Mouse (Mus musculus) spleen, adult 18-20 months (tissue): Measurements from ENCODE around the gene Tmem101.
"Not testable (repeated sequence)": the region's sequence is repeated elsewhere in the genome, so short reads cannot be mapped to it uniquely, and the experiment has no call there.

Experiments used
- DNase-seq, 2 experiments: peaks; one replicate each; pipeline ENCODE4 v3.0.0; 2022; ENCODE audit warnings: mixed read lengths in 2 of 2

Gene Tmem101

DNA sequence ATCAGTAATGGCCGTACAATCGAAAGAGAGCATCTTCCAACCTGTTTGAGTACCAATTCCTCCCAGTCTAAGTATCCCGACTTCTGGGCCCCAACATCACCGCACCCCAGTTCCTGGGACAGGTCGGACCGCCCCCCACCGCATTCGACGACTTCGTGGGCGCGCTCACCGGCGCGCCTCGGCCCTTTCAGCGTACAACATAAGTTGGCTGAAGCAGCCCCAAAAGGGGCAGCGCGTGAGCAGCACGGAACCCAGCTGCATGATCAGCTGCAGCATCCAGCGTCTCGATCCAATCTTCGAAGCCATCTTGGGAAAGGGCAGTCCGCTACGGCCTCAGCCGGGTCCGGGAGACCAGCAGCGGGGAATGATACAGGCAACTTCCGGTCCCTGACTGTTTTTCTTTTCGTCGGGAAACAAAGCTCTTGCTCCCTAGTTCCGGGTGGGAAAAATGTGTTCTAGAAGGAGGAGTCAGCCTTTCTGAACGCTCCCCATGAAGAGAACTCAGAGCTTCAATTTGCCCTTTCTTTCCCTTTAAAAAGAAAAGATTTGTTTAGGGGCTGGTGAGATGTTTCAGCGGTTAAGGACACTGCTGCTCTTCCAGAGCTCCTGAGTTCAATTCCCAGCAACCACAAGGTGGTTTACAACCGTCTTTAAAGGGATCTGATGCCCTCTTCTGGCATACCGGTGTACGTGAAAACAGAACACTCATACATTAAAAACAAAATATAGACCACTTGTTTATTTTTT lies at the start of gene Tmem101:
Gene Tmem101 (minus strand): TSS at position 366 of the 747 bp plus-strand sequence.
- DNase-seq: peak; percentile 66 to 80

GRCm38 (mm10) chr11:102201408-102201821 lies 45.2 kb upstream of the Tmem101 start:
- no peak for DNase-seq

- DNase-seq: no peak
Observed at GRCm38 (mm10) chr11:102199856-102200255, 43.7 kb upstream of the Tmem101 start.

DNA sequence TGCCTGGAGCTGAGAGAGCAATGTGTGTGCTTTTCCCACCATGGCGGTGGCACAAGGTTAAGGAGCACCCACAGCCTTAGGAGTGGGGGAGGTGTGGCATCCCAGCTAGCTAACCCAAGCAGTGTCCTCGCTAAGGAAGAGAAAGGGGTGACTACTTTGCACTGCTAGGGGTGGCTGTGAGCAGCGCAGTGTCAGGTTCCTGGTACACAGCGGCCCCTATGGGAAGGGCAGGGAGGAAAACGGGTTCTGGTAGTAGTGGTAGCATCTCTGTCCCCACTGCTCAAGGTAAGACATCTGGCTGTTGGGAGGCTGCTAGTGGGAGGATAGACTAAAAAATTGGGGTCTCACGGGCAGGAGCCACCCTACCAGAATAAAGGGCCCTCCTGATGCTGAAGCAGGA lies 42.0 kb upstream of the Tmem101 start:
- no peak for DNase-seq

- DNase-seq: no peak
Observed at GRCm38 (mm10) chr11:102196018-102196797, 40.0 kb upstream of the Tmem101 start.

- no peak for DNase-seq
Observed at GRCm38 (mm10) chr11:102193657-102194440, 37.6 kb upstream of the Tmem101 start.

- no peak for DNase-seq
Observed at GRCm38 (mm10) chr11:102190848-102191247, 34.6 kb upstream of the Tmem101 start.

DNA sequence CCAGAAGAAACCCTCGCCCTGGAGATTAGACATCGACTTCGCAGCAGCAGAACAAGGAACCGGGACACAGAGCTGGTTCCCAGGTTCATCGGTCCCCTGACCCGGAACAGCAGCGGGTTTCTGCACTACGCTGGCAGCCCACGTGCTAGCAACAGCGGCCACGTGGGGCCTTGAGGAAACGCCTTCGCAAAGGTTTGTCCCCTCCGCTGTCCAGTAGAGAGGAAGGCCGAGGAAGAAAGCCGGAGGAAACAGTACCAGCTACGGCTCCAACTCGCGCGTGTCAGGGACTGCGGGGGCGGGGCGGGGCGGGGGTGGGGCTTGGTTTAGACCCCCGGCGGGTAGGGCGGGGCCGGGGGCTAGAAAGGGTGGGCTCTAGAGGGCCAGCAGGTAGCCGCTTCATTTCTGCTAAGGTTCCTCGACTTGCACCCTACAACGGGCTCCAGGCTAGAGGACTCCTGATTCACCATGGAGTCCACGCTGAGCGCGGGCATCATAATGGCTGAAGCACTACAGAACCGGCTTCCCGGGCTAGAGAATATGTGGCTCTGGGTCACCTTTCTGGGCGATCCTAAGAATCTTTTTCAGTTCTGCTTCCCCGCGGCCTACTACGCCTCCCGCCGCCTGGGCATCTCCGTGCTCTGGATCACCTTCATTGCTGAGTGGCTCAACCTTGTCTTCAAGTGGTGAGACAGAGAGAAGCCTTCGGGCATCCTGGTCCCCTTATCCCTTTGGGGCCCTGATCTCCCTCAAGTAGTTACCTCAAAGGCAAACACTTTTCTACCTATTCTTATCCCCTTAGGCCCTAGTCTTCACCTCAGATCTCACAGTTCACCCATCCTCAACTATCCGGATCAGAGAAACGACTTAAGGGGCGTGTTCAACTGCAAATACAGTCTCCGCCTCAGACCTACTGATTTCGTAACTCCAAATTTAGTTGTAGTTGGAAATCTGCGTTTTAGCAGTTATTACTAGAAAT lies 33.5 kb upstream of the Tmem101 start, which contains the start of gene G6pc3:
Gene G6pc3 (plus strand): TSS at position 160 of the 976 bp plus-strand sequence.
- DNase-seq: peak; percentile 80 to 87

GRCm38 (mm10) chr11:102188980-102189379 lies 32.8 kb upstream of the Tmem101 start:
- no peak for DNase-seq

- DNase-seq: no peak
Observed at GRCm38 (mm10) chr11:102186235-102186634, 30.0 kb upstream of the Tmem101 start.

- no peak for DNase-seq
Observed at GRCm38 (mm10) chr11:102185677-102186076, 29.5 kb upstream of the Tmem101 start.

DNA sequence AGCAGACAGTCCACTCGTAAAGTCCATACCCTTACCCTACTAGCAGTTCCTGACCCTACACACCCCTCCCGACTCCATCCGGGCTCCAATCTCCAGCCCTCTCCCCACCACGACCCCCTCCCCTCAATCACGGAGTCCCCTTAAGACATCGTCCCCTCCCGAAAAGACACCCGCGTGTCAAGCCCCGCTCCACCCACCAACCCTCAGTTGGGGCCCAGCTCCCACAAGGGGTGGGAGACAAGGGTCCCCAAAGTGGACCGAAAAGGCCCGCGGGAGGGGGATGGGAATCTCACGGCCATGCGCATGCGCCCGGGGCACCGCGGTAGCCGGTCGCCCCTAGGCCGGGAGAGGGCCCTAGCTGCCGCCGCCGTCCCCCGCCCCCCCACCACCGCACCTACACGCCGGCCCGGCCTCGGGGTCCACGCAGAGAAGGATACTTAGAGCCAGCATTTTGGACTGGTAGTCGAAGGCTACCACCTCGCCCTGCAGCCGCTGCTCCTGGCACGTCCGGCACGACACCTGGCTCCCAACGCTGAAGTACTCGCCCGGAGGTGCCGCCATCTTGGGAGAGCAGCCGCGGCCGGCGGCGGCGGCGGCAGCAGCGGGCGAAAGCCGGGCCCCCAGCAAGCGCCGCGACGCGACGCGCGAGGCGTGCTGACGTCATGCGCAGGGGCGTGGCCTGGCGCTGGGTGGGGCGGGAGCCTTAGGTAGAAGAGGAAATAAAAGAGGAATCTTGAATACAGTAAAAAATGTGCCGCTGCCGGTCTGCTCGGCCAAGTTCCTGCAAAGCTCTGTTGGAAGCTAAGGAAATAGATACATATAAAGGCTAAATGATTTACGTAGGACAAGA lies 28.7 kb upstream of the Tmem101 start, which contains the start of gene Lsm12:
Gene Lsm12 (minus strand): TSS at position 651 of the 850 bp plus-strand sequence.
- DNase-seq: peak; percentile 95 to 99

DNA sequence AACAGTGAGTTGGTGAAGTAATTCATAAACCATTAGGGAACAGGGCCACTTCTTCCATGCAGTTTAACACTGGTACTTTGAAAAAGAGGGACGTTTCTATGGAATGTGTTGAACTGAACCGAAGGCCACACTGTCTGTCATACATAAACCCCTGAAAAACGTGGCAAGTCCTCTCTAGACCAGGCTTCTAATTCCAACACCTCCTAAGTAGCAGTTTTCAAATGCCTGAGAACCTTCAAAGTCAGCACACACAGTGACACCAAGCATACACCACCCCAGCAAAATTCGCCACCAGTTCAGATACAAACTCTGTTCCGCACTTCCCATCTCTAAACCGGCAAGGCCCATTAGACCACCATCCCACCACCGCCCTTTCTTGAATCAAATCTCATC lies 28.0 kb upstream of the Tmem101 start:
- DNase-seq: no peak

DNA sequence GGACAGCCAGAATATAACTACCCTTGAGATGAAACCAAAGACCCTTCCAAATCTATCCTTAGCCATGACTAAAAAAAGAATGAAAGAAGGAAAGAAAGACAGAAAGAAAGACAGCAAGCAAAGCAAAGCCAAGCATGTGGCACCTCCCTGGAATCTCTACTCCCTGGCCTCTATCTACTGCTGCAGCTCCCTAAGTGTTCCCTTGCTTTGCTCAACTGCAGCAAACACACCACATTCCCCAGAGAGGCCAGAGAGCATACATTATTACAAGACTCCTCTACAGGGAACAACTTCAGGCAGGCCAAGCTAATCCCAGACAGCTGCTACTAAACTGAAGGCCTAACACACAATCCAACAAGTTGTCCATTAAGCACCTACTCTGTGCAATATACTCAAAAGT lies 23.6 kb upstream of the Tmem101 start:
- DNase-seq: no peak

- DNase-seq: no peak
Observed at GRCm38 (mm10) chr11:102168689-102169088, 12.5 kb upstream of the Tmem101 start.

DNA sequence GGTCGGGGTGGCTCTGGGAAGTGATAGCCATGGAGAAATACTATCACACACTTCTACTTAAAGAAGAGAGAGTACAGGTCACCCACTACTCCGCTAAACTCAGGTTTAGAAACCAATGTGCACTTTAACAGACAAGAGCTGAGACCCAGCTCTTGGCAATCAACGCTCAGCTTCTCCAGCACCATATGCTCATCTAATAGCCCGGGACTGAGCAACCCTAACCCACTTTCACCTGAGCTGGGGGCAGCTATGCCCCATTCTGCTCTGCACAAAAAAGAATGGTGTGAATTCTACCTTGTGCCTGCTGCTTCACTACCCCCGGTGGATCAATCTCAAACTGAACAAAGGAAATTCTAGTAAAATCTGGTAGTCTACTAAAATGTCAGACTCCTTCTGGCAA lies 11.3 kb upstream of the Tmem101 start:
- DNase-seq: no peak

- DNase-seq: no peak
Observed at GRCm38 (mm10) chr11:102165971-102166722, 9.9 kb upstream of the Tmem101 start.

- DNase-seq: no peak
Observed at GRCm38 (mm10) chr11:102159781-102160180, 3.6 kb upstream of the Tmem101 start.

- not testable (repeated sequence) for DNase-seq
Observed at GRCm38 (mm10) chr11:102158024-102158423, 1.8 kb upstream of the Tmem101 start.

GRCm38 (mm10) chr11:102156786-102157089 lies 534 bp upstream of the Tmem101 start:
- DNase-seq: no peak
